Mouse (Mus musculus): ENCODE data around the gene Grk1. TPM values are rescaled to one million over a fixed set of nuclear protein-coding genes. Genes with fewer than 3 reads are reported as not detected.

Gene Grk1
- polyA plus RNA-seq (2012; rRNA removed): 0.03 TPM in 1 of 2 replicates, not detected in the other

GRCm38 (mm10) chr8:13404666-13405131 lies at the start of gene Grk1:
Grk1 (plus strand) TSS chr8:13405081.

GRCm38 (mm10) chr8:13396725-13397124 lies 8.2 kb upstream of the Grk1 start, which contains the start of gene Atp4b:
Atp4b (minus strand) TSS chr8:13396825.

GRCm38 (mm10) chr8:13434889-13435288 lies 30.0 kb downstream of the Grk1 start, which contains the start of gene Tmem255b:
Tmem255b (plus strand) TSS chr8:13435189.

Other genes starting within 250 kb of the Grk1 start
- gene Lamp1, start 245.9 kb upstream of the Grk1 start, polyA plus RNA-seq (2012; rRNA removed): 148 and 156 TPM in 2 replicates
- 11.9 and 12.2 TPM in 2 replicates for gene Grtp1, start 204.5 kb upstream of the Grk1 start, polyA plus RNA-seq (2012; rRNA removed)
- 0.37 and 0.47 TPM in 2 replicates for gene Adprhl1, start 150.9 kb upstream of the Grk1 start, polyA plus RNA-seq (2012; rRNA removed)
- gene Dcun1d2, start 117.0 kb upstream of the Grk1 start, polyA plus RNA-seq (2012; rRNA removed): 8.1 and 8.3 TPM in 2 replicates
- gene Tmco3, start 116.9 kb upstream of the Grk1 start, polyA plus RNA-seq (2012; rRNA removed): 27.8 and 32.6 TPM in 2 replicates
- gene Tfdp1, start 66.3 kb upstream of the Grk1 start, polyA plus RNA-seq (2012; rRNA removed): 8.0 and 11.2 TPM in 2 replicates
- gene Atp4b, start 8.3 kb upstream of the Grk1 start, polyA plus RNA-seq (2012; rRNA removed): 1,406 and 2,359 TPM in 2 replicates
- 8.4 and 9.7 TPM in 2 replicates for gene Tmem255b, start 30.1 kb downstream of the Grk1 start, polyA plus RNA-seq (2012; rRNA removed)
- 137 and 204 TPM in 2 replicates for gene Gas6, start 89.4 kb downstream of the Grk1 start, polyA plus RNA-seq (2012; rRNA removed)
- not detected in 2 replicates for gene 1700029H14Rik, start 157.4 kb downstream of the Grk1 start, polyA plus RNA-seq (2012; rRNA removed)